17 mouse cellular contexts compared by ENCODE assay signal in genomic region chr4:63050319-63050676, GRCm38 (mm10).
A peak's percentile ranks its signal among the peaks of the same experiment; 100 is the strongest.
DNase-seq lines count a peak whose midpoint lies in the region; ATAC-seq and TF ChIP-seq lines count a peak whose summit lies in the region.
"Had no signal": no experiment of that assay in that cellular context is flagged by ENCODE, and none has a peak within 500 bp of the region (broad histone marks: within the 10 kb centered on the region; RNA-seq: fewer than 3 reads in every experiment).

No protein-coding gene starts in this region.

- no peak for TF ChIP-seq CTCF in embryonic fibroblast, embryonic 13.5 days (IDR thresholded peaks at IDR 0.05; ENCODE audit: borderline replicate concordance, insufficient read depth, low read length)

- no peak for TF ChIP-seq POLR2A in embryonic fibroblast, embryonic 13.5 days (IDR thresholded peaks at IDR 0.05; ENCODE audit: low read depth, low read length)

- WGBS in heart, embryonic 13.5 days = 52% methylated on average over 4 of the region's 4 CpGs
- 48% methylated on average over 4 of the region's 4 CpGs for WGBS in lung, embryonic 16.5 days
- WGBS in hindbrain, embryonic 11.5 days = 91% methylated on average over 4 of the region's 4 CpGs

- H3K4me3 ChIP-seq in heart, embryonic 13.5 days = no peak overlapping the region
- no peak overlapping the region for H3K4me3 ChIP-seq in lung, embryonic 16.5 days (ENCODE audit: low read length)
- H3K4me3 ChIP-seq in embryonic fibroblast, embryonic 13.5 days (ENCODE audit: insufficient read depth, low read length) = no peak overlapping the region
- H3K4me3 ChIP-seq in hindbrain, embryonic 11.5 days (ENCODE audit: low read depth, low read length) = no peak overlapping the region
- H3K4me3 ChIP-seq: erythroblast, embryonic 14.5 days; limb, embryonic 15.5 days had no signal

- H3K9me3 ChIP-seq in heart, embryonic 13.5 days = no peaks in the 10 kb centered on the region
- no peaks in the 10 kb centered on the region for H3K9me3 ChIP-seq in lung, embryonic 16.5 days (ENCODE audit: control insufficient read depth, low read length)
- no peaks in the 10 kb centered on the region for H3K9me3 ChIP-seq in hindbrain, embryonic 11.5 days (ENCODE audit: control insufficient read depth, low read length)
- H3K9me3 ChIP-seq: limb, embryonic 15.5 days had no signal

- H3K27ac ChIP-seq in heart, embryonic 13.5 days (replicated peaks) = peak overlapping the region; percentile 44; the same call in 1 of the 2 replicates
- peak overlapping the region; percentile 45; the same call in 1 of the 2 replicates for H3K27ac ChIP-seq in lung, embryonic 16.5 days (ENCODE audit: low read length)
- H3K27ac ChIP-seq in embryonic fibroblast, embryonic 13.5 days (ENCODE audit: insufficient read depth, low read length) = peak overlapping the region; percentile 88
- no peak overlapping the region for H3K27ac ChIP-seq in hindbrain, embryonic 11.5 days (ENCODE audit: low read depth, low read length)
- H3K27ac ChIP-seq: macrophage had no signal

- DNase-seq in heart, postnatal 36 days = no peak
- DNase-seq in lung, postnatal 25 days (ENCODE audit: low spot score) = no peak
- peak; percentile 11 for DNase-seq in lung, postnatal 36 days
- DNase-seq in hindbrain, embryonic 11.5 days (ENCODE audit: low spot score) = no peak
- DNase-seq: adrenal gland, postnatal 36 days; B cell, adult 2 months; cerebellum, adult 2 months; layer of hippocampus, postnatal 36 days; thymus, adult 18-20 months had no signal

- intact Hi-C loops in heart, postnatal 36 days (cut with DNase I) = no loop called here

- no peaks in the 10 kb centered on the region for H3K36me3 ChIP-seq in heart, embryonic 13.5 days
- no peaks in the 10 kb centered on the region for H3K36me3 ChIP-seq in lung, embryonic 16.5 days (ENCODE audit: control insufficient read depth, insufficient read depth, low read length)
- H3K36me3 ChIP-seq in hindbrain, embryonic 11.5 days (ENCODE audit: control insufficient read depth, insufficient read depth, low read length) = no peaks in the 10 kb centered on the region
- H3K36me3 ChIP-seq: limb, embryonic 15.5 days had no signal

- no peak overlapping the region for H3K9ac ChIP-seq in heart, embryonic 13.5 days
- H3K9ac ChIP-seq in lung, embryonic 16.5 days (ENCODE audit: low read length) = no peak overlapping the region
- no peak overlapping the region for H3K9ac ChIP-seq in hindbrain, embryonic 11.5 days (ENCODE audit: low read depth, low read length)
- H3K9ac ChIP-seq: limb, embryonic 15.5 days had no signal

- no peaks in the 10 kb centered on the region for H3K27me3 ChIP-seq in heart, embryonic 13.5 days (replicated peaks)
- no peaks in the 10 kb centered on the region for H3K27me3 ChIP-seq in lung, embryonic 16.5 days (ENCODE audit: control insufficient read depth, insufficient read depth, low read depth, low read length)
- H3K27me3 ChIP-seq in hindbrain, embryonic 11.5 days (ENCODE audit: control insufficient read depth, insufficient read depth, low read length) = no peaks in the 10 kb centered on the region
- H3K27me3 ChIP-seq: limb, embryonic 15.5 days had no signal

- peaks cover 65% of the 10 kb centered on the region for H3K4me1 ChIP-seq in heart, embryonic 13.5 days
- H3K4me1 ChIP-seq in lung, embryonic 16.5 days (replicated peaks; ENCODE audit: control insufficient read depth, insufficient read depth, low read length) = peaks cover 30% of the 10 kb centered on the region
- H3K4me1 ChIP-seq in embryonic fibroblast, embryonic 13.5 days (ENCODE audit: control insufficient read depth, insufficient read depth, low read length) = peaks cover 14% of the 10 kb centered on the region; the same call in 1 of the 2 replicates
- no peaks in the 10 kb centered on the region for H3K4me1 ChIP-seq in hindbrain, embryonic 11.5 days (replicated peaks; ENCODE audit: control insufficient read depth, insufficient read depth, low read length)

- H3K4me2 ChIP-seq in heart, embryonic 13.5 days = no peak overlapping the region
- no peak overlapping the region for H3K4me2 ChIP-seq in lung, embryonic 16.5 days (ENCODE audit: low read depth, low read length)
- H3K4me2 ChIP-seq in hindbrain, embryonic 11.5 days (replicated peaks; ENCODE audit: low read depth, low read length) = no peak overlapping the region
- H3K4me2 ChIP-seq: limb, embryonic 15.5 days had no signal

- no peak for ATAC-seq in heart, embryonic 13.5 days (ENCODE audit: extremely low read depth, insufficient number of reproducible peaks, low FRiP score, low TSS enrichment)
- no peak for ATAC-seq in lung, embryonic 16.5 days (ENCODE audit: low read depth)
- ATAC-seq in hindbrain, embryonic 11.5 days (ENCODE audit: low FRiP score) = no peak
- no peak for ATAC-seq in erythroblast, adult 5-6 weeks (replicated peaks; ENCODE audit: low FRiP score, poor library complexity, severe bottlenecking)
- ATAC-seq: intestine, postnatal 0 days had no signal
